Mouse (Mus musculus) c-Kit-positive CD71-negative TER-119-negative erythroid progenitor cells, embryonic 14.5 days (primary cell): ENCODE data around the gene Npb.

Experiments used
- DNase-seq: peaks from one replicate; pipeline ENCODE4 v3.0.0-alpha.2; 2013; ENCODE audit warnings: low read depth

Gene Npb

DNA sequence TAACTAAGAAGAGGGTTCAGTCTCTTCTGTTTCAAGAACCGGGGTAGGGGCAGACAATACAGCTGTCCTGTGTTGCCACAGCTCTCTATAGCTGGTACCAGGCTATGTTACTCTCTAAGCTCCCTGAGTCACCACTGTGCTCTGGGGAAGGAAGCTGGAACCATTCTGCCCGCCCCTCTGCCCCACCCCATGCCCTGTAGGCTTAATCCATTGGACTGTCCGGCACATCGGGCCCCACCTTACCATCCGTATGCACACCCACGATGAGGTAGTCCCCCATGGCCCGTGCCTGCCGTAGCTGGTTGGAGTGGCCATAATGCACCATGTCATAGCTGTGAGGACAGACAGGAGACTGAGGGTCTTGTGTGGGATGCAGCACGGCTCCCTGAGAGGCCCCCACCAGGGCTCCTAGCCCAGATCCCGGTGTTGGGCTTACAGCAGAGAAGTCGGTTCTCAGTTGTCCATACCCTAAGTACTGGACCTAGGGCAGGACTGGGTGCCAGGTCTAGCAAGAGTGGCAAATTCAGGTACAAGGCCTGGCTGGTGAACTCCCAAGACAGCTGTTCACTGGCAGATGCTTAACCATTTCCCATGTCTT lies 7.4 kb downstream of the Npb start:
- DNase-seq, result no peak

DNA sequence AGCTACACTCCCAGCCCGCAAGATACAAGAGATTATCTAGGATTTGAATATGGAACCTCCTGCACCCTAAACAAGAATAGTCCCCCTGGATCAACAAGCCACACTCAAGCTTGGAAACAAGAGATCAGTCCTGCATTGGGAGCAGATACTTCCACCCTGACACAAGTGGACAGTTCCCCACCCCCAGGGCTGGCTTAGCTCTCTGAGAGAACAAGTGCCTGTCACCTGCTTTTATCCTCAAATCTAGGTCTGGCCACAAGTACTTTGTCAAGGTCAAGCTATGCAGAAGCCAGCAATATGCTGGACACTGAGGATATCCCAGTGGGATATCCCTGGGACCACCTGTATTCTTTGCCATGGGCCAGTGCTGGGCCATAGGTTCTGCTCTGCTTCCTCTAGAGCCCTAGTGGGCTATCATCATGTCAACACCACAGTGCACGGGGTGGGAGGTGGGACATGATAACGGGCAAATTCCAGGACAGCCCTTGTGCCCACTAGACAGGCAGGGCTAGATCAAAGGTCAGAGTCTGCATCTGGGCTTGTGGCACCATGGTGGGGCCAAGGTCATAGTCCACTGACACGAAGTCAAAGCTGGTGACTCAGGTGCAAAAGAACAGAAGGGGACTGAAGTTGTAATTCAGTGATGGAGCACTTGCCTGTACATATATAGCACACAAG lies 8.5 kb downstream of the Npb start:
- DNase-seq, result no peak

DNA sequence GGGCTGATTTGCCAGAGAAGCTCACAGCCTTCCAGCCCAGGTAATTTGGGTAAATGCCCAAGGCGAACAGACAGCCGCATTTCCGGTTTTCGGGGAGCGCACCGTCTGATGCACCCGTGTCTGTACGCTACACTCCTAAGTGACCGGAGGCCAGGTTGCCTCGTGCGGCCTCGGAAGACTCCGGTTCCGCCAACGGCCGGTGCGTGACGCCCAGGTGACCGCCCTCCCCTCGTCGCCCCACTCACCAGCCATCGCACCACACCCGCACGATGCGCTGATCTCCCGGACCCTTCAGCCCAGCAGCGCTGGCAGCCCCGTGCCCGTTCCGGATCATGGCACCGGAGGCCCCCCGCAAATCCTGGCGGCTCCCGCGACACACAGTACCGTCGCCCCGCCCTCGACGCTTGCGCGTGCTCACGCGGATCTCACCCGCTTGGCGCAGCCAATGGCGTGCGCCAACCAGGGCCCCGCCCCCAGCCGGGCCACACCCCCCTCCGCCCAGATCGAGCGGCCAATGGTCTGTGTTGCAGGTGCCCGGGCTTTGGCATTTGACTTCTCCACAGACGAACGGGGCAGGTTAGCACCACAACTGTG lies 9.3 kb downstream of the Npb start, which contains the start of gene Pcyt2:
Pcyt2 (minus strand) TSS at position 418 of the 594 bp plus-strand sequence.
- DNase-seq, result peak; percentile 92

DNA sequence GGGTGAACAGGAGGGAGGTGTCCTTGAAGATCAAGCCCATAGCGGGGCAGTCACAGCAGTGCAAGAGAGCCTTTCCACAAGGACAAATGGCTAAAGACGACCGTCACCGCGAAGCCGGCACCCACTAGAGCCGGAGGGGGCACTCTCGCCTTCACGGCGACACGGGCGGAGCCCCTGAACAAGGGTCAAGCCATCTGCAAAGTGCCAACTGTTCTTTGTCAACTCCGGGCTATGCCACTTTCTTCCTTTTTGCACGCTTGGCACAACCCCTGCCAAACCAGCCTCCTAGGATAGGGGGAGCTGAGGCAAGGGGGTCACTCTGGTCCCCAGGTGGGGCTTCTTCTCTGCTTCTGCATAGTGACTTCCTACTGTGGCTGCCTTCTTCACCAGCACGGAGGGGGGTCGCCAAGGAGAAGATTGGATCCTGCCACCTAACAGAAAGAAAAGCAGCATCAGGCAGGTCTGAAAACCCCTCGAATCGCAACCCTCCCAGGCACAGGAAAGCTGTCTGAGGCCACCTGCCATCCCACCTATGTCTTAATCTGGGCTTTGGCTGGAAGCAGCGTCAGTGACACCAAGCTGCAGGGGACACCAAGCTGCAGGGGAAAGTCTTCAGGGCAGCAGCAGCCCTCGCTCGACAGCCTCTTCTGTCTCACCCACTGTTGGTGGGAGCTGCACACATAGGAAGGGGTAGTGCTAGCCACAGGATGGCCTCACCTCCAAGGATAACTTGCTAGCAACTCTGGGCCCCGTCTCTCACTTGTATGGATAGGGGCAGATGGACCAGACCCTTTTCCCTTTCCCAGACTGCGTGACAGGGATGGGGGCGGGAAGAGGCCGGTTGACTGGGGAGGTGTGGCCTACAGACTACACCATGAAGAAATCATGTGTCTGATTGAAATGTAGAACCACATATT lies 10.6 kb downstream of the Npb start:
- no peak for DNase-seq

GRCm38 (mm10) chr11:120620195-120620594 lies 11.9 kb downstream of the Npb start:
- no peak for DNase-seq

DNA sequence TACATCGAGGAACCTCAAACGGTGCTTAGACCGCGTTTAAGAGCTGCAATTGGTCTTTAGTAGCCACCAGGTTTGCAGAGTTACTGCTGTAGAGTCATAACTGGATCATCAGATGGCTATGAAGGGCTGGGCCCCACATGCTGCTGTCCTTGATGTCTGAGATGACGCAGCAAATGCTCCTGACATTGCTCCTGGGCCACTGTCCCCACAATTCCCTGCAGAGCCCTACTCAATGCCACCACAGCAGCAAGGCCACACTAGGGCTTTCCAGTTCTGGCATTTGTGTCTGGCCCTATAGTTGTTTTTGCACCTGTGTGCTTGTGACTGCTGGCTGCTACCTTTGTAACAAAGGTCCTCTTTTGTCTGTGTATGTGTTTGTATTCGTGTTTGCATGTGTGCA lies 14.5 kb downstream of the Npb start:
- no peak for DNase-seq

GRCm38 (mm10) chr11:120623961-120624679 lies 15.8 kb downstream of the Npb start:
- DNase-seq, result no peak

DNA sequence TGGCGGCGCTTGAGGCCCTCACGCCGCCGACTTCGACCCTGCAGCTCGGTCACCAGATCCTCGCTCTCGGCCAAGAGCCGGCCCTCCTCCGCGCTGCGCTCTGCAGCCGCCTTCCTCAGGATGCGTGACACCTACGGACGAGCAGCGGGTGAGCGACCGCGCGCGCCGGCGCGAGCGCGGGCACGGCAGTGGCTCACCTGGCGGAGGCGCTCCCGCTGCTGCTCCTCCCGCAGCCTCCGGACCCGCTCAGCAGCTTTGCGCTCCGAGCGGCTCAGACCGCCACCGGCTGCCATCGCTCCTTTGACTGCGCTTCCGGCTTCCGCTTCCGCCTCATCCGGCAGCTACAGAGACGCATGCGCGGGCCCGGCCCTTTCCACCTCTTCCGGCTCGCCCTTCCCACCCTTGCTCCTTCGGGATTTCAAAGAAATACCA lies 16.4 kb downstream of the Npb start:
- no peak for DNase-seq

- no peak for DNase-seq
Measured at GRCm38 (mm10) chr11:120625152-120625775, 17.0 kb downstream of the Npb start, which contains the start of gene Sirt7. Gene Sirt7, minus strand, starts transcription at chr11:120625240.

- no peak for DNase-seq
Measured at GRCm38 (mm10) chr11:120626785-120627467, 18.6 kb downstream of the Npb start.

DNA sequence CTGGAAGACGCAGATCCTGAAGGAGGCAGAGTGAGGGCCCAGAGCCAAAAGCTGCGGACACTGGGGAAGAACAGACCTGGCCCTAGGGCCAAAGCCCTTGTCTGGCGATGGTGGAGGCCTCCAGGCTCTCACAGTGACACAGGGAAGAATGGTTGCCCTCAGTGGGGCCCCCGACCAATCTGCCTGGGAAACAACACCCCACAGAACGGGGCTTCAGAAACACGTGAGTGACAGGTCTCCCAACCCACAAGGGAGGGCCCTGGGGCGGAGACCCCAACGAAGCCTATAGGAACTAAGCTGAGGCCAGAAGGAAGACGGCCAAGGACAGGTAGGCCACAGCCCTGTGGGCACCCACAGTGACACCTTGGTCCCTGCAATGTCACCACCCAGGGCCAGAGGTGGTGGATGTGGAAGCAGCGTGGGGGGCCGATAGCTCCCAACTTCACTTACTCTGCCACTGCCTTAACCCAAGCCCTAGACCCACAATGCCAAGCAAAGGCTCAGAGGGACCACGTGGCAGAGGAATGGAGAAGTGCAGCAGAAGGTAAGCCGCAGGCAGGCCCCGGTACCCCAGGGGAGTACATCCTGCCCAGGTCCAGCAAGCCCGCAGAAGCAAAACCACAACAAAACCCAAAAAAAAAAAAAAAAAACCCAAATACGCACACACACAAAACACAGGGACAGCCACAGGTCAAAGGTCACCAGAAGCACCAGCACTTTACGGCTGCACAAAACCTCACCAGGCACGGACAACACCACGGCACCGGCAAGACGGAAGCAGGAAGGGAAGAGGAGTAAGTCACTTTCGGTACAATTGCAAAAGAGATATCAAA lies 19.4 kb downstream of the Npb start:
- no peak for DNase-seq

- no peak for DNase-seq
Measured at GRCm38 (mm10) chr11:120628601-120629340, 20.5 kb downstream of the Npb start.

GRCm38 (mm10) chr11:120629341-120629730 lies 21.1 kb downstream of the Npb start:
- DNase-seq, result no peak

- DNase-seq, result no peak
Measured at GRCm38 (mm10) chr11:120629911-120630310, 21.6 kb downstream of the Npb start.

DNA sequence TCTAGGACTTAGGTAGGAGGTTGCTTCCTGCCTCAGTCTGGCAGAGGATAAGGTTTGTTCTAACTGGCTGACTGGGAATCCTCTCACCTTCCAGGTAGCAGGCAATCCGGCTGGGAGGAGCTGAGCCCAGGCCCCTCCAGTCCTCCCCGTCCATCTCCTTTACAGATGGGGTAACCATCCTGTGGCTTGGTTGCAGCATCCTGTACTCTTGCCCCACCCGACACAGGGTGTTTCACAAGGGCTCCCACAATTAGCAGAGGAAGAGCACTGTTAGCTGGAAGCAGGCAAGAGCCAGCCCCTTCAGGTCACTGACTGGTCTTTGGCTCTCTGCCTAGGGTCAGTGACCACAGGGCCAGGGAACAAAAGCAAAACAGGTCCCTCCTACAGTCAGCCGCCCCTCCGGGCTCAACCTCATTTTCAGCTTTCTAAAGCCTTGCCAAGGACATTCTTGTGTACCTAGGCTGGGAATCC lies 22.2 kb downstream of the Npb start:
- DNase-seq, result no peak

- DNase-seq, result no peak
Measured at GRCm38 (mm10) chr11:120630881-120631725, 22.8 kb downstream of the Npb start.

GRCm38 (mm10) chr11:120631726-120632448 lies 23.6 kb downstream of the Npb start:
- DNase-seq, result no peak
